Mouse (Mus musculus): ENCODE data around the gene Dip2a.

The Dip2a gene

GRCm38 (mm10) chr10:76344711-76345539 lies at the start of gene Dip2a:
Gene Dip2a, minus strand, starts transcription at chr10:76345291.
- DNase-seq, result peak; percentile 95 to 97

DNA sequence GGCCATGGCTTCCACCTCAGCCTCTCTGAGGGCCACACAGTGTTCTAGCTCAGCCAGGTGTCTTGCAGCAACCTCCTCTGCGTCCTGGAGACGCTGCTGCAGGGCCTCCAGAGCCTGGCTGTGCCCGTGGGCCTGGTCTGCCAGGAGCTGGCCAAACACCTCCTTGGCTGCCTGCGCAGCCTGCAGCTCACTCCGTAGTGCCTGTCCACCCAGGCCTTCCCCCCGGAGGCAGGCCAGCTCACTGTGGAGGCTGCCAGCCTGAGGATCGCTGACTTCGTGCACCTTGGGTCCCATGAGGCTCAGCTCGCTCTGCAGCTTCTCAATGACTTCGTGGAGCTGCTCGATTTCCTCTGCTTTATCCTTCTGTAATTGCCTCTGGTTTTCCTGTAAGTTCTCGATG lies 47.5 kb upstream of the Dip2a start:
- no peak for DNase-seq

DNA sequence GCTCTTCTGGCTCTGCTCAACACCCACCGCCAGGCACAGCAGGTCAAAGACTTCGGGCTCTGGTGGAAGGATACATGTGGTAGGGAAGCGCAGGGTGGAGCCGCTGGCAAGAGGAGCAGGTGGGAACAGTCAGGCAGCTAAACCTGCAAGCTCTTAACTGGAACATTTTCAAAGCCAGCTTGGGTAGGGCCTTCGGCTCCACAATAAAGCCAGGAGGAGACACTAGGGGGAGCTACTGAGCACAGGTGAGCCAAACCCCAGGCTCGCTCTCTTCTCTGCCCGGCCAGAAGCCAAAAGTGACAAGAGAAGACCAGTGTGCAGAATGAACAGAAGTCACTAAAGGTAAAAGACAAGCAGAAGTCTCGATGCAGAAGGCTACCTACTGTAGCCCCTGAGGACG lies 46.7 kb upstream of the Dip2a start:
- peak; percentile 53 to 57 for DNase-seq

- DNase-seq, result no peak
Measured at GRCm38 (mm10) chr10:76391166-76391565, 46.1 kb upstream of the Dip2a start.

- no peak for DNase-seq
Measured at GRCm38 (mm10) chr10:76374981-76375380, 29.9 kb upstream of the Dip2a start.

DNA sequence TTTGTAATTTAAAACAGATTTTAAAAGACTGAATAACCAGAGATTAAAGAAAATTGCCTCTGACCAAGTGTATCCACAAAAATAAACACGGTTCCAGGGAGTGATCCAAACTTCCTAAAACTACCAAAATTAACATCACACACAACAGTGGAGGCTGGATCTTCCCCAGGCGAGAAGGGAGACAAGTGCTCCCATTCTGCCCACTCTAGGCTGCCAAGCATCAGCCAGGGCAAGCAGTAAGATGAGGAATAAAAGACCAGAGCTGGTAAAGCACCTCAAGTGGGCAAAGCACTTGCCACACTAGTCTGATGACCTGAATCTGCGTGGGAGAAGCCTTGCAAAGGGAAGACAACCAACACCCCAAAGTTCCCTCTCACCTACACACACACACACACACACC lies 26.6 kb upstream of the Dip2a start:
- no peak for DNase-seq

GRCm38 (mm10) chr10:76368766-76369165 lies 23.7 kb upstream of the Dip2a start:
- no peak for DNase-seq

DNA sequence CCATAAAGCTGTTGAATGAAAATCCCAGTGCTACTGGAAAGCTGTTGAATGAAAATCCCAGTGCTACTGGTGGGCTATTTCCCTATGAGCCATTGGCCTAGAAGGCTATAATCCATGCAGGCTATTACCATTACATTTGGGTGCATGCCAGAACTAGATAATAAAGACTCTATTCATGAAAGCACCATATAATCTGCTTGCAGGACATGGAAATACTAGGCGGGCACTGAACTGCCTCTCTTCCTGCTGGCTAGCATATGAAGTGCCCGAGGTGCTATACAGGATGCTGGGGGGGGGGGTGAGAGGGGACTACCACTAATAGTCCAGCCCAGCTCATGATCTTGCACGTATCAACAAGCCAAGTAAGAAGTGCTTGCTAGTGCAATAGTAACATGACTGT lies 18.1 kb upstream of the Dip2a start:
- DNase-seq, result no peak

GRCm38 (mm10) chr10:76358468-76358867 lies 13.4 kb upstream of the Dip2a start:
- DNase-seq, result no peak

- DNase-seq, result no peak
Measured at GRCm38 (mm10) chr10:76357286-76357875, 12.3 kb upstream of the Dip2a start.

- DNase-seq, result no peak
Measured at GRCm38 (mm10) chr10:76354974-76355373, 9.9 kb upstream of the Dip2a start.

- DNase-seq, result no peak
Measured at GRCm38 (mm10) chr10:76353986-76354385, 8.9 kb upstream of the Dip2a start.

DNA sequence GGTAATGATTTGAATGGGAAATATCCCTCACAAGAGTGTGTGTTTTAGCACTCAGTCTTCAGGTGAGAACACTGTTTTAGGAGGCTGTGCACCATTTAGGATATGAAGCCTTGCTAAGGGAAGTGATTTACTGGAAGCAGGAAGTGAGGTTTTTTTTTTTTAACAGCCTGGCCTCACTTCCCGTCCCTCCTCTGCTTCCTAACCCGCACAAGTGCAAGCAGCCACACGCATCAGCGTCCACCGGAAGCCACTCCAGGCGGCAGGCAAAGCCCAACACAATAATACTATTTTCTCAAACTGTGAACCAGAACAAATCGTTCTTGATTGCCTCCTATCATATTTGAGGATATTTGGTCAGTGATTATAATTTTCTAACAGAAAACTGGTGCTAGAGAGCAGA lies 6.9 kb upstream of the Dip2a start:
- DNase-seq, result no peak

DNA sequence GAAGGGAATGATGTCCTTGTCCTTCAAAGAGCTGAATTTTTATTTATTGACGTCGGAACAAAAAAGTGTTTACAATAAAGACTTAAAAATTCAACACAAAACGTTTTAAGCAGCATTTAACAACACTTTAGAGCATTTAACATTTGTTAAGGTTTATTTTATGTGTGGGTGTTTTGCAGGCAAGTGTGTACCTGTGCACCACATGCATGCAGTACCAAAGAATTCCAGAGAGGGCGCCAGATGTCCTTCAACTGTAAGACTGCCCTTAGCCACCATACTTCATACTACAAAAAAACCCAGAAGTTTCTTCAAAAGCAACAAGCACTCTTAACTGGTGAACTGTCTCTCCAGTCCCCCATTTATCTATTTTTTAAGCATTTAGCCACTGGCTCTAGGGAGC lies 1.5 kb upstream of the Dip2a start:
- DNase-seq, result peak; percentile 59 to 61

GRCm38 (mm10) chr10:76346043-76346491 lies 976 bp upstream of the Dip2a start:
- no peak for DNase-seq

- no peak for DNase-seq
Measured at GRCm38 (mm10) chr10:76345540-76345902, 430 bp upstream of the Dip2a start.

DNA sequence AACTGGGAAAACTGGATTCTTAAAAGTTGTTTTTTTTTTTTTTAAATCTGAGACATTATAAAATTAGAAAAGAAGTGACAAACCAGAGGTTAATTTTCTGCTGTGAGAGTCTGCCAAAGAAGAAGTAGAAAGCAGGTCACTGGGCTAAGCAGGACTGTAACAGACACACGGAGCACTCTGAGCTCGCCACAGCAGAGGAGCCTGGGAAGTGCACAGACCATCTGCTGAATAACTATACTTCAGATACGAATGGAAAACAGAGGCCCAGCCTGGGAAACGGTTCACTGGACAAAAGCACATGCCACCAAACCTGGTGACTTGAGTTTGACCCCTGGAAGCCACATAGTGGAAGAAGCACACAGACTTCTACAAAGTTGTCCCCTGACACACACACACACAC lies 10.7 kb downstream of the Dip2a start:
- DNase-seq, result peak in 1 of 2 experiments; percentile 39

DNA sequence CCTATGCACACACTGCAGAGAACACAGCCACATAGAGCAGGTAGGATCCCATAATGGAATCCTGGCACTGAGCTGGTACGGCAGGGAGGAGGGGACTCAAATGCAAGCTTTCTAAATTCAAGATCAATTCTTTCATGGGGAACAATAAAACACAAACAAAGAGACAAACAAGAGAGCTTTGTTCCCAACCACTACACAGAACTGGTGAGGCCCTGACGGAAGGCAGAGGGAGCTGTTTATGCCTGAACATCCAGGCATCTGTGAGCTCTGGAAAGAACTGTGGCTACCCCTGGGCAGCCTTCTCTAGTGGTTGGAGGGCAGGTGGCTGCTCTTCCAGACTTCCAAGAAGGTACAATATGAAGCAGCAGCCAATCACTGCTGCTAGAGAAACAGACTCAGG lies 13.1 kb downstream of the Dip2a start:
- no peak for DNase-seq

GRCm38 (mm10) chr10:76329093-76329492 lies 16.0 kb downstream of the Dip2a start:
- no peak for DNase-seq

- no peak for DNase-seq
Measured at GRCm38 (mm10) chr10:76328574-76328973, 16.5 kb downstream of the Dip2a start.

GRCm38 (mm10) chr10:76326304-76327006 lies 18.6 kb downstream of the Dip2a start:
- peak; percentile 37 to 39 for DNase-seq

GRCm38 (mm10) chr10:76317623-76318022 lies 27.5 kb downstream of the Dip2a start:
- no peak for DNase-seq

- no peak for DNase-seq
Measured at GRCm38 (mm10) chr10:76316194-76316593, 28.9 kb downstream of the Dip2a start.

- no peak for DNase-seq
Measured at GRCm38 (mm10) chr10:76306738-76307137, 38.4 kb downstream of the Dip2a start.
